Mouse (Mus musculus): ENCODE measurements around the gene Use1.

Gene Use1

GRCm38 (mm10) chr8:71403107-71403885 is 36.6 kb downstream of the Use1 start:
- DNase-seq (ENCODE audit: low read depth), result no peak

GRCm38 (mm10) chr8:71404011-71404410 is 37.4 kb downstream of the Use1 start:
- DNase-seq (ENCODE audit: low read depth), result no peak

- DNase-seq (ENCODE audit: low read depth), result no peak
Observed at GRCm38 (mm10) chr8:71404951-71405351, 38.3 kb downstream of the Use1 start.

- peak; percentile 97 for DNase-seq (ENCODE audit: low read depth)
Observed at GRCm38 (mm10) chr8:71405401-71406098, 38.9 kb downstream of the Use1 start, which contains the start of gene Ankle1. TSS of gene Ankle1 (plus strand) at chr8:71406010.

GRCm38 (mm10) chr8:71406099-71407015 is 39.7 kb downstream of the Use1 start:
- DNase-seq (ENCODE audit: low read depth), result peak; percentile 49

GRCm38 (mm10) chr8:71407441-71407840 is 40.8 kb downstream of the Use1 start:
- DNase-seq (ENCODE audit: low read depth), result no peak

- DNase-seq (ENCODE audit: low read depth), result no peak
Observed at GRCm38 (mm10) chr8:71408231-71408630, 41.6 kb downstream of the Use1 start.

- DNase-seq (ENCODE audit: low read depth), result peak; percentile 71
Observed at GRCm38 (mm10) chr8:71411535-71412273, 45.1 kb downstream of the Use1 start.

All from naive thymus-derived CD4-positive, alpha-beta T cell, adult 2 months (primary cell).